Mouse (Mus musculus) heart, embryonic 13.5 days (tissue): ENCODE measurements at regions not wholly inside any gene's neighbourhood (a gene's known extent, or its start where the extent isn't known, plus 50 kb on each side); places are given as distances from the start of the nearest gene placed in this dataset.

Source experiments
- ATAC-seq: fragments of 200-750 bp; cut with Nextera tagmentation; 2 replicates; pipeline ENCODE4 v1.8.0; 2017; ENCODE audit warnings: moderate TSS enrichment; ENCODE audit not compliant: insufficient number of reproducible peaks, low FRiP score, low TSS enrichment; ENCODE audit errors: extremely low read depth
- H3K27ac ChIP-seq: fragments of 300-500 bp; sonication (generic); replicated peaks from 2 replicates; pipeline ENCODE4 v1.5.1; 2015; ENCODE audit warnings: moderate library complexity, mild to moderate bottlenecking, inconsistent platforms
- H3K27me3 ChIP-seq: fragments of 300-500 bp; sonication (generic); replicated peaks from 2 replicates; pipeline ENCODE4 v1.6.1; 2015; ENCODE audit warnings: mild to moderate bottlenecking, inconsistent platforms
- H3K36me3 ChIP-seq: fragments of 300-500 bp; sonication (generic); 2 replicates; pipeline ENCODE4 v1.6.1; 2015; ENCODE audit warnings: mild to moderate bottlenecking, inconsistent platforms
- H3K4me1 ChIP-seq: fragments of 300-500 bp; sonication (generic); 2 replicates; pipeline ENCODE4 v1.6.1; 2015; ENCODE audit warnings: inconsistent platforms
- H3K4me2 ChIP-seq: fragments of 300-500 bp; sonication (generic); 2 replicates; pipeline ENCODE4 v1.6.1; 2015; ENCODE audit warnings: inconsistent platforms, mild to moderate bottlenecking, moderate library complexity
- H3K4me3 ChIP-seq: fragments of 300-500 bp; sonication (generic); 2 replicates; pipeline ENCODE4 v1.5.1; 2015; ENCODE audit warnings: moderate library complexity, mild to moderate bottlenecking, inconsistent platforms
- H3K9ac ChIP-seq: fragments of 300-500 bp; sonication (generic); 2 replicates; pipeline ENCODE4 v1.6.1; 2015; ENCODE audit warnings: inconsistent platforms, mild to moderate bottlenecking, moderate library complexity
- H3K9me3 ChIP-seq: fragments of 300-500 bp; sonication (generic); 2 replicates; pipeline ENCODE4 v1.6.1; 2016; ENCODE audit warnings: inconsistent platforms
- WGBS: fragments of 180-500 bp; shearing (Covaris S2); methylation state at CpG from one replicate; pipeline ENCODE4 v1.1.7; 2015; ENCODE audit warnings: mixed read lengths; 5-methylcytosine and 5-hydroxymethylcytosine counted together

DNA sequence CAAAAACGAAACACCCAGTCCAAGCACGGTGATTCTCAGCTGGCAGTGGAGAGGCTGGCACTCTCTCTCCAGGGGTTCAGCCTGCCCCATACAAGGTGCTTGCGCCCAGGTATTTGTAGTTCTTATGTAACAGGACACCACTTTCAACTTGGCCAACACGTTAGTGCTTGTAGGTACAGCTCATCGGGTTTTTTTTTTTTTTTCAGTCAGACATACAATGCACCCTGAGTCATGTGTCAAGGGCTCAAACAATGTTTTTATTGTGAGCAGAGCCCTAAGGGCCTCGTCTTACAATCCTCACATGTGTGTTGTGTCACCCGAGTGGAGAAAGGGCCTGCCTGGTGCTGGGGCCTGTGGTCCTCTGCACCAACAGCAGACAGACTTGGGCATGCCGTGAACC is 118.8 kb upstream of the Smim15 start:
- peaks cover 71% of the 10 kb centered on the region for H3K27me3 ChIP-seq
- H3K27ac ChIP-seq: no peak overlapping the region
- 75% methylated on average over 8 of the region's 8 CpGs for WGBS
- H3K4me1 ChIP-seq: peaks cover 12% of the 10 kb centered on the region
- no peaks in the 10 kb centered on the region for H3K9me3 ChIP-seq
- H3K4me3 ChIP-seq: no peak overlapping the region
- no peak for ATAC-seq
- H3K9ac ChIP-seq: no peak overlapping the region
- H3K4me2 ChIP-seq: no peak overlapping the region
- H3K36me3 ChIP-seq: no peaks in the 10 kb centered on the region

- Histone ChIP-seq H3K4me2 (peak overlapping the region; percentile 34), H3K36me3 (no peaks in the 10 kb centered on the region), H3K9me3 (no peaks in the 10 kb centered on the region), H3K27me3 (peaks cover 72% of the 10 kb centered on the region), H3K9ac (no peak overlapping the region), H3K4me3 (no peak overlapping the region), H3K4me1 (peaks cover 12% of the 10 kb centered on the region), H3K27ac (no peak overlapping the region)
- WGBS: 47% methylated on average over 19 of the region's 19 CpGs
- ATAC-seq: no peak
Observed at GRCm38 (mm10) chr13:107923129-107924114, 120.8 kb upstream of the Smim15 start.

DNA sequence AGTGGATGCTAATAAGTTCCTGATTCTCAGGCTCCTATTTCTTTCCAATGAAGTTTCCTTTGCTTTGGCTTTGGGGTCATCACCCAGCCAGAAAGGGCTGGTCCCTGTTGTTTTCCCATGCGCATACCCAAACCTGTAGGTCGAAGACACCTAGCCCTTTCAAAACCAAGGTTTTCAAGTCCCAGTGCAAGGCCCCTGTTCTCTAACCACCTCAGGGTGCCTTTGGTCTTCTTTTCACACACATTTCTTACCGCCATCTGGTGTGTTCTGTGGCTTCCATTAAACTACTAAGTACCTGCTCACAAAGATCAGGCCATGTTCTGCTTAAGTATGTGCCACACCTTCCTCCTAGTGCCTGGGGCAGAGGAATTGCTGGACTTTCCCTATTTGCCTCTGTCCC is 124.8 kb upstream of the Smim15 start:
- Histone ChIP-seq H3K4me1 (peaks cover 12% of the 10 kb centered on the region), H3K27ac (no peak overlapping the region), H3K4me3 (no peak overlapping the region), H3K9ac (no peak overlapping the region), H3K4me2 (no peak overlapping the region), H3K36me3 (no peaks in the 10 kb centered on the region), H3K27me3 (peaks cover 61% of the 10 kb centered on the region), H3K9me3 (no peaks in the 10 kb centered on the region)
- WGBS: 83% methylated on average over 3 of the region's 3 CpGs
- ATAC-seq: no peak

DNA sequence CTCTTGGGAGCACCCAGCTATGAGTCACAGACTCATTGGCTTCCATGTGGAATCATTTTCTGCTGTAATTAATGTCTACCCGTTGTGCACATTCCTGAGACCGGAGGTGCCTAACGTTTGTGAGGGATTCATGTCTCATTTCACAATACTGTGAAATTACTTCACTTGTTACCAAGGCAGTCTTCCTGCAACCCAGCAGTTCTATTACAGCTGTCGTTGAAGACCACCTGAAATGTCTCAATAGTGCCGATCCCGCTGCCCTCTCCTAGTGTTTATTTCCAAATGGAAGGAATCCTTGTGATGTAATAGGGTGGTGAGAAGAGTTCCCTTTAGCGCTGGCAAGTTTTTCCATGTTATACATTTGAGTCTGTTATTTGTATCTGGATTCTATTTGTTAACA is 125.8 kb upstream of the Smim15 start:
- H3K9ac ChIP-seq: no peak overlapping the region
- 86% methylated on average over 7 of the region's 7 CpGs for WGBS

DNA sequence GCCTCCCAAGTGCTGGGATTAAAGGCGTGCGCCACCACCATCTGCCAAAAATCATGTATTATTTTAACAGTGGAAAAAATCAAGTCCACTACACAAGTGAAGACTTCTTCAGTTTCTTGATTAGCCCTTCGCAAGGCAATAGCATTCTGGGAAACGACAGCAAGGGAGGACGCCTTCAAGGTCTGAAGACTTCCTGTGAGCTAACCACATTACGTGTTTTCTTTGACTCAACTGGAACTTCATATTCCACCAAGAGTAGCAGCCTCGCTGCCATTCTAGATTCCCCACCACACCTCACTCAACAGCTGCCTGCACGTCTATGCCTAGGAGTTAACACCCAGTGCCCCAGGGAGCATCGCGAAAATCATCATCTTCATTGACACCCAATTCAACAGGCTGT is 126.2 kb upstream of the Smim15 start:
- Histone ChIP-seq H3K4me3 (no peak overlapping the region), H3K4me1 (peaks cover 4% of the 10 kb centered on the region), H3K9ac (no peak overlapping the region), H3K9me3 (no peaks in the 10 kb centered on the region), H3K36me3 (no peaks in the 10 kb centered on the region), H3K4me2 (no peak overlapping the region), H3K27ac (no peak overlapping the region), H3K27me3 (peaks cover 73% of the 10 kb centered on the region)
- ATAC-seq: no peak
- 84% methylated on average over 10 of the region's 10 CpGs for WGBS

More for the DNA sequence above, 125.8 kb upstream of the Smim15 start:
- ATAC-seq: no peak
- peaks cover 70% of the 10 kb centered on the region for H3K27me3 ChIP-seq
- peaks cover 9% of the 10 kb centered on the region for H3K4me1 ChIP-seq
- no peak overlapping the region for H3K27ac ChIP-seq
- no peaks in the 10 kb centered on the region for H3K36me3 ChIP-seq
- no peak overlapping the region for H3K4me2 ChIP-seq
- no peak overlapping the region for H3K4me3 ChIP-seq
- H3K9me3 ChIP-seq: no peaks in the 10 kb centered on the region

DNA sequence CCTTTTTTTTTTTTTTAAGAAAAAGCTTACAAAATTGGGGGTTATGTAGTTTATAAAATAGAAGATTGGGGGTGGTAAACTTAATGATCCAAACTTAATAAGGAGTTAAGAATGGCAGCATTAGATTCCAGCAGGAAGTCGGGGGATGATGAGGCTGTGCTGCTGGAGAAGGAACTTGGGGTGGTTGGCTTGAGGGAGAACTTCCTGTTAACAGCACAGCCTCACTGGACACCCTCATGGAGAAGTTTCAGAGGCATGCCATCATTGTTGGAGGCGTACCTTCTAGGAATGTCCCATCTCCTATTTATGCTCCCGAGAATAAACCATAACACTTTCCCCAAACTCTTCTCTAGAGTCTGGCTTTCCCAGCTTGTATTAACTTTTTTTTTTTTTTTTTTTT is 126.7 kb upstream of the Smim15 start:
- ATAC-seq: no peak
- 84% methylated on average over 3 of the region's 3 CpGs for WGBS
- no peak overlapping the region for H3K4me2 ChIP-seq
- H3K36me3 ChIP-seq: no peaks in the 10 kb centered on the region
- H3K4me3 ChIP-seq: no peak overlapping the region
- no peaks in the 10 kb centered on the region for H3K9me3 ChIP-seq
- H3K9ac ChIP-seq: no peak overlapping the region
- H3K27me3 ChIP-seq: peaks cover 72% of the 10 kb centered on the region
- no peak overlapping the region for H3K27ac ChIP-seq
- no peaks in the 10 kb centered on the region; the same call in 1 of the 2 replicates for H3K4me1 ChIP-seq

GRCm38 (mm10) chr13:107910125-107910524 is 134.1 kb upstream of the Smim15 start:
- 60% methylated on average over 7 of the region's 7 CpGs for WGBS
- Histone ChIP-seq H3K9ac (no peak overlapping the region), H3K4me2 (no peak overlapping the region), H3K4me3 (no peak overlapping the region), H3K36me3 (no peaks in the 10 kb centered on the region), H3K9me3 (no peaks in the 10 kb centered on the region), H3K27me3 (peaks cover 79% of the 10 kb centered on the region), H3K27ac (no peak overlapping the region), H3K4me1 (no peaks in the 10 kb centered on the region)
- no peak for ATAC-seq

- Histone ChIP-seq H3K9me3 (no peaks in the 10 kb centered on the region), H3K27ac (no peak overlapping the region), H3K27me3 (peaks cover 85% of the 10 kb centered on the region), H3K4me2 (no peak overlapping the region), H3K9ac (no peak overlapping the region), H3K4me3 (no peak overlapping the region), H3K4me1 (no peaks in the 10 kb centered on the region), H3K36me3 (no peaks in the 10 kb centered on the region)
- no peak for ATAC-seq
- 78% methylated on average over 15 of the region's 15 CpGs for WGBS
Observed at GRCm38 (mm10) chr13:107909343-107910067, 134.7 kb upstream of the Smim15 start.

GRCm38 (mm10) chr13:107907966-107908365 is 136.3 kb upstream of the Smim15 start:
- peaks cover 11% of the 10 kb centered on the region for H3K4me1 ChIP-seq
- no peak overlapping the region for H3K27ac ChIP-seq
- no peaks in the 10 kb centered on the region for H3K9me3 ChIP-seq
- H3K27me3 ChIP-seq: peaks cover 79% of the 10 kb centered on the region
- 81% methylated on average over 5 of the region's 5 CpGs for WGBS
- no peak overlapping the region for H3K4me3 ChIP-seq
- no peak for ATAC-seq
- no peak overlapping the region for H3K9ac ChIP-seq
- H3K4me2 ChIP-seq: no peak overlapping the region
- no peaks in the 10 kb centered on the region for H3K36me3 ChIP-seq

DNA sequence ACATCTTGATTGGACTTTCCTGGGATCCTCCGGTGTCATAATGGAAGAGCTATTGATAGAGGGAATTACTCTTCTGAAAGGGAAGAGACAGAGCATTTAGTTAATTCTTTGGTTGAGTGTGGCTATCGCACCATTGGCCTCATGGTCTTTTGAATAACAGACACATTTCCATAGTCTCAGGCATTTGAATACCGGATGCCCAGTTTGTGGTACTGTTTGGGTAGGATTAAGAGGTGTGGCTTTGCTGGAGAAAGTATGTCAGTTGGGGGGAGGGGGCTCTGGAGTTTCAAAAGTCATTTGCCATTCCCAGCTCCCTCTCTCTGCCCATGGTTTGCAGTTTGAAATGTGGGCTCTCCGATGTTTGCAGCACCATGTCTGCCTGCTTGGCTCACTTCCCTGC is 139.4 kb upstream of the Smim15 start:
- Histone ChIP-seq H3K4me2 (no peak overlapping the region), H3K36me3 (no peaks in the 10 kb centered on the region), H3K27ac (no peak overlapping the region), H3K4me3 (no peak overlapping the region), H3K4me1 (peaks cover 17% of the 10 kb centered on the region), H3K9ac (no peak overlapping the region), H3K27me3 (peaks cover 76% of the 10 kb centered on the region), H3K9me3 (no peaks in the 10 kb centered on the region)
- 75% methylated on average over 4 of the region's 4 CpGs for WGBS
- no peak for ATAC-seq

DNA sequence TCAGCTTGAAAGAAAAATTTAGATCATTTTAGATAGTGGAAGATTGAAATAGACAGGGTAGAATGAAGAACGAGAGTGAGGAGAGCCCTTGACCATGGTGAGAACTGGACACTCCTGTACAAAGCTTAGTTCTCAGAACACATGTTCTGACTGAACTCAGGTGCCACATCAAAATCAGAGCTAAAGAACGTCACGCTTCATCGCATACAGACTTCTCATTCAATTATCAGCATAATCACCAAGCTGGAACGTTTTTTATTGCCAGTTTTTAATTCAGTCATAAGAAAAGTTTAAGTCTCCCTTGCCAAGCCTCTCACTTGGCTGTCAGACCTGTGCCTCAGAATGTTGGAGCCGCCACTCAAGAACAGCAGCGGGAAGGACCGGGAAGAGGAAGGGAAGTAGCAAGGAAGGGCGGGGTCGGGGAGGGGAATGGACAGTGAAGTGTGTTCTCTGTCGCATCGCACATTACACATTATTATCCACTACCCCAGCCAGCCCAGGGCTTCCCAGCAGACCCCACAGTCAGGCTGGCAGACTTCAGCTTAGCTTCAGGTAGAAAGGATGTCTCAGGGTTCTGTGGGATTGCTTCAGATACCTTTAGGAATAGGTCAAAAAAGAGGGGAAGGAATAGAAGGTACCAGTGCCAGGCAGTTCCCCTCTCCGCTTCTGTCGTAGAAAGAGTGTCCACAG is 140.1 kb upstream of the Smim15 start:
- Histone ChIP-seq H3K36me3 (no peaks in the 10 kb centered on the region), H3K4me3 (no peak overlapping the region), H3K4me1 (peaks cover 17% of the 10 kb centered on the region), H3K9me3 (no peaks in the 10 kb centered on the region), H3K27me3 (peaks cover 75% of the 10 kb centered on the region), H3K4me2 (no peak overlapping the region), H3K27ac (no peak overlapping the region), H3K9ac (no peak overlapping the region)
- 73% methylated on average over 14 of the region's 14 CpGs for WGBS
- ATAC-seq: no peak
